Mouse (Mus musculus): ENCODE data around the gene Safb2. TPM values are rescaled to one million over a fixed set of nuclear protein-coding genes. Genes with fewer than 3 reads are reported as not detected.
"Not testable (repeated sequence)": the region's sequence is repeated elsewhere in the genome, so short reads cannot be mapped to it uniquely, and the experiment has no call there.

Gene Safb2
- polyA plus RNA-seq, 1 experiment from 2014 or later = 76.2 TPM

DNA sequence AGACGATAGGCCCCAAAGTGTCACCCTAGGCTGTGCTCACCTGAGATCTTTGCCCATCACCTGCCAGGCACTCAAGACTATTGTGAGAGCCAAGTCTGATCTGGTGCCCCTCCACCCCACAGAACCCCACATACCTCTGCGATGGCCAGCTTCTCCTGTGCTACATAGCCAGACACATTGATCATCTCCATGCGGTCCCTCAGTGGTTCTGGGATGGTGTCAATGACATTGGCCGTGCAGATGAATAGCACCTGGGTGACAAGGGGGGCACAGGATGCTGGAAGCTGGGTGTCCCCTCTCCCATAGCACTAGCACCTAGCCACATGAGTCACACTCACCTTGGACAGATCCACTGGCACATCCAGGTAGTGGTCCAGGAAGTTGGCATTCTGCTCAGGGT, 31.4 kb upstream of the Safb2 start:
- H3K36me3 ChIP-seq = peaks cover 67% of the 10 kb centered on the region
- no peaks in the 10 kb centered on the region for H3K9me3 ChIP-seq
- no peak for ATAC-seq (ENCODE audit: low FRiP score)
- H3K27ac ChIP-seq = no peak overlapping the region
- 0 out of 2 replicates have a peak overlapping the region, but pooled peaks have one; percentile 3 for H3K9ac ChIP-seq
- H3K4me2 ChIP-seq = no peak overlapping the region
- H3K27me3 ChIP-seq = no peaks in the 10 kb centered on the region
- H3K4me3 ChIP-seq = no peak overlapping the region
- WGBS = 92% methylated on average over 4 of the region's 4 CpGs
- peaks cover 24% of the 10 kb centered on the region for H3K4me1 ChIP-seq (replicated peaks)

DNA sequence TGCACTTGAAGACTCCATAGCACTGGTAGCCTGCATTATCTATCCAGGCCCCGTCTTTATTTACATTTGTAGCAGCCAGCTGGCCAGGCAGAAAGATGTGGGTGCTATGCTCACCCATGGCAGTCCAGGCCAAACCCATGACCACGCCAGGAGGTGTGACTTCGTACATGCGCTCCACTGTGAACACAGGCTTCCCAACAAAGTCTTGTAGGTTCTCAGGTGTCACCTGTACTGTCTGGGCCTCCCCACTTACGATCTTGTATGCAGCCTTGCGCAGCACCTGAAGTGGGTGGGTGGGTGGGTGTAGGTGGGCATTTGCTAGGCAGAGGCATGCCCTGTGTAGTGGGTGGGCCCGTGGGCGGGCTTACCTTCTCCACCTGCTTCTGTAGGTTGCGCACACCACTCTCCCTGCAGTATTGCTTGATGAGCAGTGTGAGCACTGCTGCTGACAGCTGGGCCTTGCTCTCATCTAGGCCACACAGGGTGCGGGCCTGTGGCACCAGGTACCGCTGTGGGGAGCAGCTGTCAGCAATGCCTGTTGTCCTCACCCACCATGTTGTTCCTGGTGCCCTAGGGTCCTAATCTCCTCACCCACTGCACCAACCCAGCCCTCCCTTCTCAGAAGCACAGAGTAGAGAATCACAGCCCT, 30.9 kb upstream of the Safb2 start:
- H3K4me2 ChIP-seq = peak overlapping the region; percentile 92
- WGBS = 90% methylated on average over 11 of the region's 11 CpGs
- peaks cover 30% of the 10 kb centered on the region for H3K4me1 ChIP-seq (replicated peaks)
- peak overlapping the region; percentile 67; the same call in 1 of the 2 replicates for H3K4me3 ChIP-seq
- no peaks in the 10 kb centered on the region for H3K9me3 ChIP-seq
- H3K27ac ChIP-seq = no peak overlapping the region
- H3K27me3 ChIP-seq = no peaks in the 10 kb centered on the region
- no peak for ATAC-seq (ENCODE audit: low FRiP score)
- peak overlapping the region; percentile 87 for H3K9ac ChIP-seq
- H3K36me3 ChIP-seq = peaks cover 62% of the 10 kb centered on the region

DNA sequence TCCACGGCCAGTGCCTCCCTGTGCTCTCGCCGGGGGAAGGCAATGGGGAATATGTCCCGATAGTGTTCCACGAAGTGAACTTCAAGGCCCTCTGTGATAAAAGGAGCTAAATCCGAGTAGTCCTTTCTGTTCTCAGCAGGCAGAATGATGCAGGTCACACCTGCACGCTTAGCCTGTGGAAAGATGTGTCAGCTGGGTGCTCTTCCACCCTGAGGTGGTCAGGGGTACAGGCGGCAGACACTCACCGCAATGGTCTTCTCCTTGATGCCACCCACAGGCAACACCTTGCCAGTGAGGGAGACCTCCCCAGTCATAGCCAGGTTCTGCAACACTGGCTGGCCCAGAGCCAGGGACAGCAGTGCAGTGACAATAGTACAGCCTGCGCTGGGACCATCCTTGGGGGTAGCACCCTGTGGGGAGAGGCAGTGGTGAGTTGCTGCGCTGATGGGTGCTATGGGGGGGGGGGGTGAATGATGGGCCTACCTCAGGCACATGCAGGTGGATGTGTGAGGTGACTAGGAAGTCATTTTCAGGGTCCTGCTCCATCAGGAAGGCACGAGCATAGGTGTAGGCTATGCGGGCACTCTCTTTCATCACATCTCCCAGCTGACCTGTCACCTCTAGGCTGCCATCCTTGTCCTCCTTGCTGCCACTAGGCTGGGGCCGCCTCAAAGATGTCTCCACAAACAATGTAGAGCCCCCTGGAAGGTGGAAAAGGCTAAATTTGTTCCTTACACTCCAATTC, 30.2 kb upstream of the Safb2 start:
- Histone ChIP-seq H3K27ac (no peak overlapping the region), H3K4me1 (replicated peaks) (peaks cover 33% of the 10 kb centered on the region), H3K4me2 (peak overlapping the region; percentile 92), H3K9me3 (no peaks in the 10 kb centered on the region), H3K4me3 (peak overlapping the region; percentile 67), H3K36me3 (peaks cover 55% of the 10 kb centered on the region), H3K9ac (peak overlapping the region; percentile 87), H3K27me3 (no peaks in the 10 kb centered on the region)
- 36% methylated on average over 14 of the region's 14 CpGs for WGBS
- no peak for ATAC-seq (ENCODE audit: low FRiP score)

DNA sequence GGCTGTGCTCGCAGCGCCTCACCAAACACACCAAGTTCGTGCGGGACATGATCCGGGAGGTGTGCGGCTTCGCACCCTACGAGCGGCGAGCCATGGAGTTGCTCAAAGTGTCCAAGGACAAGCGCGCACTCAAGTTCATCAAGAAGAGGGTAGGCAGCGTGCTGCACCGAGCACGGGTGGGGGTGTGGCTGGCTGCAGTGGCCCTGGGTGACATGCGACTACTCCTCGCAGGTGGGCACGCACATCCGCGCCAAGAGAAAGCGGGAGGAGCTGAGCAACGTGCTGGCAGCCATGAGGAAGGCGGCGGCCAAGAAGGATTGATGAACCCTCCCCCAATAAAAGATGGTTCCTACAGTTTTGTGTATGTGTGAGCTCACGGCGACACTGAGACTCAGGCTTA, 29.5 kb upstream of the Safb2 start:
- H3K36me3 ChIP-seq = peaks cover 48% of the 10 kb centered on the region
- H3K27me3 ChIP-seq; ATAC-seq (ENCODE audit: low FRiP score); H3K9me3 ChIP-seq: not testable (repeated sequence)
- peak overlapping the region; percentile 67 for H3K4me3 ChIP-seq
- H3K27ac ChIP-seq = peak overlapping the region; percentile 96
- peak overlapping the region; percentile 92 for H3K4me2 ChIP-seq
- peaks cover 36% of the 10 kb centered on the region for H3K4me1 ChIP-seq (replicated peaks)
- 1% methylated on average over 26 of the region's 26 CpGs for WGBS
- peak overlapping the region; percentile 87 for H3K9ac ChIP-seq

DNA sequence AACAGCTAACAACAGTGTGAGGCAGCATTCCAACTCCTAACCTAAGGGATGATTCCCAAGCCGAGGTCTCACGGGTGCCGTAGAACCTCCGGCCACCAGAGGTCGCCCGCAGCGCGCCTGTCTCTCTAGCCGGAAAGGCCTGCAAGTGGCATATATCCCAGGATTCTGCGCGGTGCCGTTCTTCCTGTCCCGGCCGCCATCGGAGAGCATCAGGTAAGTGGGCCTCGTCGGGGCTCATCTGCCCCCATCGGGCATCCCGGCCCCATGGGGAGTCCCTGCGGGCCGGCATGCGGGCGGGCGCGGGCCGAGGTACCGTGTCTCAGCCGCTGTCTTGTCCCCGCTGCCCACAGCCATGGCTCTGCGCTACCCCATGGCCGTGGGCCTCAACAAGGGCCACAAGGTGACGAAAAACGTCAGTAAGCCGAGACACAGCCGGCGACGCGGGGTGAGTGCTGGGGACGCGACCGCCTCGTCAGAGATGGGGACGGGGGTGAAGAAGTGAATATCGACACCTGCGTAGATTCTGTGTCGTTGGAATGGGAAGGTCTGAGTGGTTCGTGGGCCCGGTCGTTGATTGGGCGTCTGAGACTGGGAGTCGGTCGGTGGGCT, 29.0 kb upstream of the Safb2 start, which contains the start of gene Rpl36:
Gene Rpl36, plus strand, starts transcription at position 181 of the 609 bp plus-strand sequence.
- WGBS = under 1% methylated on average over 52 of the region's 52 CpGs

DNA sequence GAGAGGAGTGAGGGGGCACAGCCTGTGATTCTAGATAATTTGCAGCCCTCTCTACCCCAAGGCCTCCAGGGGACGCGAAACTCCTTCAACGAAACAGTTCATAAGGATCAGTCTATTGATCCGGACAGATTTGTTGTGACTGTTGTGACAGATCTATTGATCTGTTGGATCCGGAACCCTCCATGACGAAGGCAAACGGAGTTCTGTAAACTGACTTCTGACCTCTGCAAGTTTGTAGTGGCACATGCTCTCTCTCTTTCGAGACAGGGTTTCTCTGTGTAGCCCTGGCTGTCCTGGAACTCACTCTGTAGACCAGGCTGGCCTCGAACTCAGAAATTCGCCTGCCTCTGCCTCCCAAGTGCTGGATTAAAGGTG, 28.2 kb upstream of the Safb2 start:
- WGBS = 80% methylated on average over 10 of the region's 10 CpGs
- H3K27me3 ChIP-seq; H3K4me2 ChIP-seq; H3K9ac ChIP-seq; ATAC-seq (ENCODE audit: low FRiP score); H3K4me3 ChIP-seq; H3K9me3 ChIP-seq; H3K27ac ChIP-seq: not testable (repeated sequence)
- peaks cover 38% of the 10 kb centered on the region for H3K36me3 ChIP-seq
- peaks cover 48% of the 10 kb centered on the region for H3K4me1 ChIP-seq (replicated peaks)

More for the DNA sequence above, 29.0 kb upstream of the Safb2 start, which contains the start of gene Rpl36:
- ATAC-seq (ENCODE audit: low FRiP score) = peak; percentile 57
- peak within 1 kb of the TSS; percentile 67 for H3K4me3 ChIP-seq
- H3K4me1 ChIP-seq (replicated peaks) = peaks cover 42% of the 10 kb centered on the region
- peaks cover 43% of the 10 kb centered on the region for H3K36me3 ChIP-seq
- no peaks in the 10 kb centered on the region for H3K27me3 ChIP-seq
- H3K27ac ChIP-seq = peak within 1 kb of the TSS; percentile 96
- peak within 1 kb of the TSS; percentile 92 for H3K4me2 ChIP-seq
- no peaks in the 10 kb centered on the region for H3K9me3 ChIP-seq
- H3K9ac ChIP-seq = peak within 1 kb of the TSS; percentile 87

DNA sequence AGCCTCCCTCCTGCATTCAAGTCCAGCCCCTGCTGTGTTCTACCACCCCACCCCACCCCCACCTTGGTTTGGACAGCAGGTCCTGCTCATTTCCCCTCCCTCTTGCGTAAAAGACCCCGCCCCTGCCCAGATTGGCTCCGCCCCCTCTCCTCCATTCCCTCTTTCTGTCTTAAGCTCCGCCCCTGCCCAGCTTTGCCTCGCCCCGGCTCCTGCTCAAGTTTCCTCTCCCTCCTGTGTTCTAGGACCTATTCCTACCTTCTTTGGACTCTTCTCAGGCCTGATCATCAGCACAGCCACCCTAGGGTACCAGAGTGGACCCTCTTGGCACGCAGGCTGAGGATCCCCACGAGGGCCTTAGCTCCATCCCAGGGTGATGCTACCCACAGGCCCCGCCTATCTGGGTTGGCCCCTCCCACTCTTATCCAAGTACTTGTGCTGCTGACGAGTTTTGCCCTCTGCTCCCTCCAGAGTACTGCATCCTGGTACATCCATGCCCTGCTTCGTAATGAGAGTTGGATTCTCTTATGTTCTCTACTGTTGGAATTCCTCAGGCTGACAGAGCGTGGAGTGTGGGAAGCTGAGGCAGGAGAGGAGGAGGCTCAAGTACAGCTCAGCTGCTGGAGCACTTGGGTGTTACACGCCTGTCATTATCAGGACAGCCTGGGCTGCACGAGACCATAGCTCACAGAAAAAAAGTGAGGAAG, 27.6 kb upstream of the Safb2 start:
- Histone ChIP-seq H3K27ac (no peak overlapping the region), H3K4me3 (no peak overlapping the region)
- WGBS = 19% methylated on average over 14 of the region's 14 CpGs

DNA sequence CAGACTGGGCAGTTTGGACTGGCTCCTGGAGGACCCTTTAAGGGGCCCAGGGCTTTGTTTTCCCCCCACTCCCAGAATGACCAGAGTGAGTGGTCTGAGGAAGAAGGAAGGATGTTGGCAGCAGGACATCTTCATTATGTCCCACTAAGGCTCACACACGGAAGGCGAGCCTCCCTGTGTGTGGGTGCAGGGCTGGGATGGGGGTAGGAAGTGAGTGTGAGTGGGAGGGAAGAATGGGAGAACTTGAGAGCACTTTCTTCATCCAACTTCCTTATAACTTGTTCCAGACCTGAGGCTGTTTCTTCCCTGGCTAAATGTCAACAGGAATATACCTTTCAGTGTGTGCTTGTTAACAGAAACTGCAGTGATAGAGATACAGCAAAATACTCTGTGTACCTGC, 26.9 kb upstream of the Safb2 start:
- Histone ChIP-seq H3K27me3 (no peaks in the 10 kb centered on the region), H3K36me3 (peaks cover 38% of the 10 kb centered on the region), H3K4me2 (no peak overlapping the region), H3K4me3 (no peak overlapping the region), H3K9ac (no peak overlapping the region), H3K4me1 (replicated peaks) (peaks cover 50% of the 10 kb centered on the region), H3K27ac (no peak overlapping the region), H3K9me3 (no peaks in the 10 kb centered on the region)
- 77% methylated on average over 2 of the region's 2 CpGs for WGBS
- no peak for ATAC-seq (ENCODE audit: low FRiP score)

More for the DNA sequence above, 27.6 kb upstream of the Safb2 start:
- H3K4me1 ChIP-seq (replicated peaks) = peaks cover 50% of the 10 kb centered on the region
- H3K4me2 ChIP-seq = no peak overlapping the region
- no peaks in the 10 kb centered on the region for H3K27me3 ChIP-seq
- H3K36me3 ChIP-seq = peaks cover 38% of the 10 kb centered on the region
- no peaks in the 10 kb centered on the region for H3K9me3 ChIP-seq
- H3K9ac ChIP-seq = no peak overlapping the region
- no peak for ATAC-seq (ENCODE audit: low FRiP score)

DNA sequence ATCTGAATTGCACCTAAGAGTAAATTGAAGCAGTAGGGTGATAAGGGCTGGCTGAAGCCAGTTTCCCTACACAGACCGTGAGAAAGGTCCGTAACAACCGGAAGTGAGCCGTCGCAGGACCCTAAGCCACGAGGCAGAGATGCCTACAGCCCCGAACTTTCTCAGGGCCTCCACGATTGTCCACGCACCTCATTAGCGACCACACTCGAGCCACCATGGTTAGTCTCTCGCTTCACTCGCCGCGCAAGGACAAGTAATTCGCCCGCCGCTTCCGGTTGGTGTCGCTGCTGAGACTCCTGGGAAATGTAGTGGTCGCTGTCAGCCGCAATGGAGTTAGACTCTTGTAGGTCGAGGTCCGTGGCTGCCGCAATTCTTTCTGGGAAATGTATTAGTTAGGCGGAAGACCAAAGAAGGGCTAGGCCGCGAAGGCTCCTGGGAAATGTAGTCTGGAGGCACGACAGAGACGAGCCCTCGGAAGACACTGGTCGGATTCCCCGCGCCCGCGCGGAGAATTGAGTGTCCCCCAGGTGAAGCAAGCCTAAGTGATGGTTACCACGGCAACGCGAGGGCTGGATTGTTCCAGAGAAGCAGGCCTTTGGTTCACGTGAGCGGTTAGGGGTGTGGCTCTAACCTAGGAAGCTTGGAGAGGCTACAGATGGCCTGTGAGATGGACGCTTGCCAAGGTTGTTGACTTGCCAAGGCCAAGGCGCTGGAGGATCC, 25.2 kb upstream of the Safb2 start, which contains the start of gene 2410015M20Rik:
Gene 2410015M20Rik, minus strand, starts transcription at position 320 of the 720 bp plus-strand sequence.
- H3K4me3 ChIP-seq = peak within 1 kb of the TSS; percentile 64
- peak; percentile 87 for ATAC-seq (ENCODE audit: low FRiP score)
- H3K27ac ChIP-seq = peak within 1 kb of the TSS; percentile 89
- H3K9me3 ChIP-seq = no peaks in the 10 kb centered on the region
- no peaks in the 10 kb centered on the region for H3K27me3 ChIP-seq
- under 1% methylated on average over 44 of the region's 44 CpGs for WGBS
- H3K9ac ChIP-seq = peak within 1 kb of the TSS; percentile 85
- peaks cover 38% of the 10 kb centered on the region for H3K4me1 ChIP-seq (replicated peaks)
- H3K4me2 ChIP-seq = peak within 1 kb of the TSS; percentile 84
- H3K36me3 ChIP-seq = peaks cover 38% of the 10 kb centered on the region

DNA sequence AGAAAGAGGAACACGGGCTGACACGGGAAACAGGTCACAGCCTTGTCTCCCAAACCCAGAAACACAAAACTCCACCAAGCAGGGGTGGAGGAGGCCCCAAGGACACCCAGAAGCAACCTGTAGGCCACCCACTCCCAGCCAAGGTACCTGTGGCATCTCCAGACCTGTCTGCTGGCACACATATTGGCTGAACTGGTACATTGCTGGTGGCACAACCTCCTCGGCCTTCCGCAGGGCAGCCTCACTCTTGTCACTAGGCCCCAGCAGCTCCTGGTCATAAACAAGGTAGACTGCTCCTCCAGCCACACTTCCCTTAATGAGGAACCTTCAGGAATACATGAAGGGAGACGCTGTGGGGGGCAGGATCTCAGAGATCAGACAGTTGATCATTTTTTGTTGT, 24.3 kb upstream of the Safb2 start:
- Histone ChIP-seq H3K4me2 (peak overlapping the region; percentile 84), H3K4me1 (replicated peaks) (peaks cover 31% of the 10 kb centered on the region), H3K4me3 (peak overlapping the region; percentile 64), H3K27ac (peak overlapping the region; percentile 89), H3K9me3 (no peaks in the 10 kb centered on the region), H3K27me3 (no peaks in the 10 kb centered on the region), H3K36me3 (peaks cover 42% of the 10 kb centered on the region), H3K9ac (peak overlapping the region; percentile 85)
- WGBS = 71% methylated on average over 5 of the region's 5 CpGs
- ATAC-seq (ENCODE audit: low FRiP score) = no peak

DNA sequence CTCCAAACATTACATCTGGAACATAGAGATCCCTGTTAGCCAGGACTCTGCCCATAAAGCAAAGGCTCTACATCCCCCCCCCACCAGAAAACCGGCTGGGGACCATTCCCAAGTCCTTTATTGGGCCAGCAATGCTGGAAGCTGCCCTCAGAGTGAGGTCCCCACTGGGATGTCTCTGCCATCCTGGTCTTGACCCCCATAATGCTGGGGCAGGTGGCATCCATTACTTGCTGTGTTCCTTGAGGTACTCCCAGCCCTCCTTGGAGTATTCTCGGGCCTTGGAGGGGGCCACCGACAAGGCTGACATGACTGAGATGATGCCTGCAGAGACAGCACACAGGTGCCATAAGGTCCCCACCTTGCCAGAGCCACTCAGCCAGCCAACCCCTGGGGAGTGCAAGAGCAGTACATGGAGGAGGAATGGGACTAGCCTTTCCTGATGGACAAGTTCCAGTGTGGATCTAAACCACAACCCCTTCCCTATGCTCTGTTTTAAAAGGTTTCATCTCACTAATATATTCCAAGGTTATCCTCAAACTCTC, 23.2 kb upstream of the Safb2 start:
- H3K27ac ChIP-seq = no peak overlapping the region
- H3K4me1 ChIP-seq (replicated peaks) = peaks cover 31% of the 10 kb centered on the region
- 80% methylated on average over 3 of the region's 3 CpGs for WGBS
- H3K4me3 ChIP-seq = no peak overlapping the region
- H3K36me3 ChIP-seq = peaks cover 53% of the 10 kb centered on the region
- no peak overlapping the region for H3K4me2 ChIP-seq
- no peaks in the 10 kb centered on the region for H3K27me3 ChIP-seq
- peak overlapping the region; percentile 19; the same call in 1 of the 2 replicates for H3K9ac ChIP-seq
- no peak for ATAC-seq (ENCODE audit: low FRiP score)
- H3K9me3 ChIP-seq = no peaks in the 10 kb centered on the region

All from hindbrain, embryonic 13.5 days (tissue).